Mouse (Mus musculus) bone marrow macrophage, adult 2 months (primary cell): ENCODE measurements around the gene Slc39a11. TPM values are rescaled to one million over a fixed set of nuclear protein-coding genes. Genes with fewer than 3 reads are reported as not detected.

ENCODE experiments used
- H3K27ac ChIP-seq: 2 replicates; pipeline ENCODE4 v1.5.1; 2012; ENCODE audit warnings: low read depth, low read length; ENCODE audit not compliant: insufficient read depth
- H3K4me1 ChIP-seq: 2 replicates; pipeline ENCODE4 v1.6.1; 2012; ENCODE audit warnings: low read length; ENCODE audit not compliant: control insufficient read depth, insufficient read depth
- H3K4me3 ChIP-seq: 2 replicates; pipeline ENCODE4 v1.5.1; 2012; ENCODE audit warnings: mild to moderate bottlenecking, low read length, moderate library complexity; ENCODE audit not compliant: insufficient read depth
- CTCF ChIP-seq: IDR thresholded peaks from 2 replicates; pipeline ENCODE4 v1.5.1; 2012; ENCODE audit warnings: low read depth, mild to moderate bottlenecking, low read length, moderate library complexity
- POLR2A ChIP-seq: IDR thresholded peaks from 2 replicates; pipeline ENCODE4 v1.6.1; 2012; ENCODE audit warnings: mild to moderate bottlenecking, low read depth, low read length, borderline replicate concordance
- polyA plus RNA-seq: library from polyadenylated mRNA; stranded (reverse); fragments of >200 nt; gene quantifications from 2 replicates; pipeline ENCODE4 v1.2.4, GENCODE M21; 2012; ENCODE audit not compliant: missing spikeins, insufficient read depth, insufficient read length

Gene Slc39a11
- polyA plus RNA-seq, 1 experiment, result 24.3 TPM

- no peak for TF ChIP-seq POLR2A
- TF ChIP-seq CTCF, result no peak
Observed at GRCm38 (mm10) chr11:113346895-113347514, 302.9 kb downstream of the Slc39a11 start.

GRCm38 (mm10) chr11:113339770-113340169 lies 310.1 kb downstream of the Slc39a11 start:
- Histone ChIP-seq H3K4me1 (peaks cover 11% of the 10 kb centered on the region), H3K27ac (no peak overlapping the region), H3K4me3 (peak overlapping the region; percentile 16)
- TF ChIP-seq POLR2A (no peak), CTCF (no peak)

More at GRCm38 (mm10) chr11:113346895-113347514, 302.9 kb downstream of the Slc39a11 start:
- Histone ChIP-seq H3K4me1 (no peaks in the 10 kb centered on the region), H3K4me3 (no peak overlapping the region), H3K27ac (no peak overlapping the region)

- TF ChIP-seq CTCF, result no peak
- no peak for TF ChIP-seq POLR2A
- Histone ChIP-seq H3K4me1 (peaks cover 16% of the 10 kb centered on the region), H3K27ac (no peak overlapping the region), H3K4me3 (no peak overlapping the region)
Observed at GRCm38 (mm10) chr11:113338581-113338980, 311.3 kb downstream of the Slc39a11 start.

- TF ChIP-seq POLR2A (no peak), CTCF (no peak)
- H3K4me1 ChIP-seq, result peaks cover 15% of the 10 kb centered on the region
- no peak overlapping the region for H3K4me3 ChIP-seq
- H3K27ac ChIP-seq, result no peak overlapping the region
Observed at GRCm38 (mm10) chr11:113335706-113336105, 314.2 kb downstream of the Slc39a11 start.

- Histone ChIP-seq H3K4me1 (peaks cover 12% of the 10 kb centered on the region), H3K27ac (peak overlapping the region; percentile 42), H3K4me3 (no peak overlapping the region)
- TF ChIP-seq POLR2A (no peak), CTCF (no peak)
Observed at GRCm38 (mm10) chr11:113334444-113334881, 315.4 kb downstream of the Slc39a11 start.

- TF ChIP-seq CTCF (no peak), POLR2A (no peak)
- Histone ChIP-seq H3K4me3 (no peak overlapping the region), H3K4me1 (peaks cover 14% of the 10 kb centered on the region), H3K27ac (no peak overlapping the region)
Observed at GRCm38 (mm10) chr11:113333535-113333934, 316.3 kb downstream of the Slc39a11 start.

- Histone ChIP-seq H3K4me3 (no peak overlapping the region), H3K27ac (no peak overlapping the region), H3K4me1 (peaks cover 13% of the 10 kb centered on the region)
- TF ChIP-seq CTCF (no peak), POLR2A (no peak)
Observed at GRCm38 (mm10) chr11:113330061-113330591, 319.8 kb downstream of the Slc39a11 start.

GRCm38 (mm10) chr11:113327499-113328062 lies 322.3 kb downstream of the Slc39a11 start:
- Histone ChIP-seq H3K4me1 (0 out of 2 replicates have a peak, but pooled peaks cover 5% of the 10 kb centered on the region), H3K4me3 (no peak overlapping the region), H3K27ac (no peak overlapping the region)
- TF ChIP-seq CTCF, result no peak
- TF ChIP-seq POLR2A, result no peak

- TF ChIP-seq CTCF, result no peak
- TF ChIP-seq POLR2A, result no peak
- H3K27ac ChIP-seq, result no peak overlapping the region
- 0 out of 2 replicates have a peak, but pooled peaks cover 5% of the 10 kb centered on the region for H3K4me1 ChIP-seq
- H3K4me3 ChIP-seq, result no peak overlapping the region
Observed at GRCm38 (mm10) chr11:113326387-113327011, 323.4 kb downstream of the Slc39a11 start.

GRCm38 (mm10) chr11:113321601-113322000 lies 328.3 kb downstream of the Slc39a11 start:
- H3K4me3 ChIP-seq, result no peak overlapping the region
- no peaks in the 10 kb centered on the region for H3K4me1 ChIP-seq

More at GRCm38 (mm10) chr11:113321601-113322000, 328.3 kb downstream of the Slc39a11 start:
- TF ChIP-seq CTCF (no peak), POLR2A (no peak)
- H3K27ac ChIP-seq, result no peak overlapping the region
